Mouse (Mus musculus) embryo, embryonic 11 days (tissue): Measurements from ENCODE around the gene Rhbdd3.

Experiments
- DNase-seq: peaks from one replicate; pipeline ENCODE4 v3.0.0-alpha.2; 2015

The Rhbdd3 gene

GRCm38 (mm10) chr11:5130111-5130665, 31.5 kb downstream of the Rhbdd3 start:
- no peak for DNase-seq

- DNase-seq = no peak
Observed at GRCm38 (mm10) chr11:5132751-5133150, 34.0 kb downstream of the Rhbdd3 start.

- no peak for DNase-seq
Observed at GRCm38 (mm10) chr11:5135914-5136313, 37.2 kb downstream of the Rhbdd3 start.

GRCm38 (mm10) chr11:5138642-5139041, 39.9 kb downstream of the Rhbdd3 start:
- no peak for DNase-seq

- DNase-seq = no peak
Observed at GRCm38 (mm10) chr11:5139372-5139771, 40.6 kb downstream of the Rhbdd3 start.

GRCm38 (mm10) chr11:5140619-5141018, 41.9 kb downstream of the Rhbdd3 start:
- DNase-seq = no peak

GRCm38 (mm10) chr11:5141252-5141651, 42.5 kb downstream of the Rhbdd3 start:
- no peak for DNase-seq

GRCm38 (mm10) chr11:5141965-5142364, 43.2 kb downstream of the Rhbdd3 start:
- DNase-seq = no peak

- DNase-seq = no peak
Observed at GRCm38 (mm10) chr11:5145600-5145999, 46.9 kb downstream of the Rhbdd3 start.

GRCm38 (mm10) chr11:5149249-5149648, 50.5 kb downstream of the Rhbdd3 start:
- no peak for DNase-seq

GRCm38 (mm10) chr11:5149955-5150354, 51.2 kb downstream of the Rhbdd3 start:
- no peak for DNase-seq

GRCm38 (mm10) chr11:5150416-5151246, 51.9 kb downstream of the Rhbdd3 start:
- DNase-seq = peak; percentile 45

- no peak for DNase-seq
Observed at GRCm38 (mm10) chr11:5151247-5151630, 52.5 kb downstream of the Rhbdd3 start.

- peak; percentile 72 for DNase-seq
Observed at GRCm38 (mm10) chr11:5151680-5152337, 53.1 kb downstream of the Rhbdd3 start, which contains the start of gene Emid1. Gene Emid1, minus strand, starts transcription at chr11:5152257.

- DNase-seq = peak; percentile 44
Observed at GRCm38 (mm10) chr11:5154961-5155805, 56.5 kb downstream of the Rhbdd3 start.
